Mouse (Mus musculus): ENCODE measurements around the gene Ube2g1. TPM values are rescaled to one million over a fixed set of nuclear protein-coding genes. Genes with fewer than 3 reads are reported as not detected.

Gene Ube2g1
- 76.9 and 85.6 TPM in 2 replicates for polyA plus RNA-seq (2016; fragmentation: Nextera tagmentation; extraction: Ambion mirVana)

DNA sequence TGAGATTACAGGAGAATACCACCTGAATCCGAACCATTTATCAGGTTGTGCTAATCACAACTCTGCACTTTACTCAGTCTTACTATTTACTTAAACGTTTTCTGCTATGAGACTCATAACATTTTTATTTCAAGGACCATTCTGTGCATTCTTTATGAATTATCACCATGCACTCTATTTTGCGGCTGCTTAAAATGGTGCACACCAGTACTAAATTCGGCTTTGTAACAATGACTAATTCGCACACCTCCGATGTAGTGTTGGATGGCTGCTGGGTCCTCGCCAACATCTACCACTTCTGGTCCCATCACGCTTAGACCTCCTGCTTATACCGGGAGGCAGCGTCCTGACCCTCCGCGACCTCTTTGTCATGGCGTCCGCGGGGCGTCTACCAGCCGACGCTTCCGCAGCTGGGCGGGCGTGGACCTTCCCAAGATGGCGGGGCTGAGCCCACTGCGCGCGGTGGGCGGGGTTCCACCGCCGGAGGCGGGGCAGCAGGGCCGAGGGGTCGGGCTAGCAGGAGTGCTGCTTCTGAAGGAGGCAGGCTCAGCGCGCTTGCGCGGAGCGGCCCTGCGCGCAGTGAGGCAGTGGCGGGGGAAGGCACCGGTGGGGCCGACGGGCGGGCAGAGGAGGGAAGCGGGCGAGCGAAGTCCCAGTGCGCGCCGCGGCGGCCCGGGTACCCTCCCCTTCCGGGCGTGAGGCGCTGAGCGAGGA is at the start of gene Ube2g1:
Gene Ube2g1, plus strand, starts transcription at position 590 of the 714 bp plus-strand sequence.
- WGBS = 3% methylated on average over 52 of the region's 56 CpGs
- Histone ChIP-seq H3K9me3 (replicated peaks) (no peaks in the 10 kb centered on the region), H3K36me3 (no peaks in the 10 kb centered on the region), H3K4me3 (peak within 1 kb of the TSS; percentile 99), H3K27me3 (ENCODE audit: low read depth, poor library complexity, severe bottlenecking) (no peaks in the 10 kb centered on the region), H3K4me1 (peaks cover 12% of the 10 kb centered on the region), H3K27ac (peak within 1 kb of the TSS; percentile 100)
- peak; percentile 99 for DNase-seq (ENCODE audit: low spot score)

DNA sequence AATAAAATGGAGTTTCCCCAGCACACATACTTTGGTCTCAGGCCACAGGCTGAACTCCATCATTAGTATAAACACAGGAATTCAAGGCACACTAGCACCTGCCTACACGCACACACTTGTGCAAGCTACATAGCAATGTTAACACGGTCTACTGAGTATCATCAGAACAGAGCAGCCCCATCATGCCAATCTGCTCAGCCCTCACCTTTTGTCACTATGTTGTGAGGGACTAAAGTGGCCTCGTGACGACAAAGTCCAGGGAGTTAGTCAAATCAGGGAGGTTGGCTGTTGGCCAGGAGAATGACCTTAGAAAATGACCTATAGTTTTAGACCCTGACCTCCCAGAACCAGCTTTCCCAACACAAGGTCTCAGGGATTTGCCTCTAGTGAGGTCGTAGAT is 48.9 kb upstream of the Ube2g1 start:
- H3K36me3 ChIP-seq = no peaks in the 10 kb centered on the region
- 80% methylated on average over 5 of the region's 5 CpGs for WGBS
- no peak overlapping the region for H3K4me3 ChIP-seq
- no peak overlapping the region for H3K27ac ChIP-seq
- DNase-seq (ENCODE audit: low spot score) = no peak
- H3K27me3 ChIP-seq (ENCODE audit: low read depth, poor library complexity, severe bottlenecking) = no peaks in the 10 kb centered on the region
- H3K9me3 ChIP-seq (replicated peaks) = no peaks in the 10 kb centered on the region
- no peaks in the 10 kb centered on the region for H3K4me1 ChIP-seq

GRCm38 (mm10) chr11:72560661-72561060 is 46.4 kb upstream of the Ube2g1 start:
- Histone ChIP-seq H3K36me3 (no peaks in the 10 kb centered on the region), H3K9me3 (replicated peaks) (no peaks in the 10 kb centered on the region)
- WGBS = 75% methylated on average over 3 of the region's 3 CpGs

DNA sequence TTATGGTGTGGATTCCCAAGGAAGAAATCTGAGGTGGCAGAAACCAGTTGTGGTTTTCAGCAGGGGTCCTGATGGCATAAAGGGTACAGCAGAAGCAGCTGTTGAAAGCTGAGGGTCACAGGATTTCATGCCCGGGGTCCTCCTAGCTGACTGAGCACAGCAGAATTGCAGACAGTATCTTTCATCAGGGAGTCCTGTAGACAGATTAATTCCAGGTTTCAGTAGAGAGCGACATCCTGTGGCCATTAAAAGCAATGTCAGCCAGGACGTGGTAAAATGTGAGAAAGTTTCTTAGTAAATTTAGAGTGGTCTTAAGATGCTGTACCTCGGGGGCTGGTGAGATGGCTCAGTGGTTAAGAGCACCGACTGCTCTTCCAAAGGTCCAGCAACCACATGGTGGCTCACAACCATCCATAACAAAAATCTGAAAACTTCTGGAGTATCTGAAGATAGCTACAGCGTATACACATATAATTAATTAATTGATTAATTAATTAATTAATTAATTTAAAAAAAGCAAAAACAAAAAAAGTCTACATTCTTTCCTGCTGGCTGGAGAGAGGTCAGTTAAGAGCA is 42.8 kb upstream of the Ube2g1 start:
- Histone ChIP-seq H3K4me3 (no peak overlapping the region), H3K36me3 (no peaks in the 10 kb centered on the region), H3K4me1 (no peaks in the 10 kb centered on the region), H3K27me3 (ENCODE audit: low read depth, poor library complexity, severe bottlenecking) (no peaks in the 10 kb centered on the region), H3K9me3 (replicated peaks) (no peaks in the 10 kb centered on the region), H3K27ac (no peak overlapping the region)
- WGBS = 35% methylated on average over 6 of the region's 6 CpGs
- no peak for DNase-seq (ENCODE audit: low spot score)

More at GRCm38 (mm10) chr11:72560661-72561060, 46.4 kb upstream of the Ube2g1 start:
- no peaks in the 10 kb centered on the region for H3K4me1 ChIP-seq
- no peaks in the 10 kb centered on the region for H3K27me3 ChIP-seq (ENCODE audit: low read depth, poor library complexity, severe bottlenecking)
- no peak for DNase-seq (ENCODE audit: low spot score)
- H3K27ac ChIP-seq = no peak overlapping the region
- H3K4me3 ChIP-seq = no peak overlapping the region

GRCm38 (mm10) chr11:72566304-72566703 is 40.8 kb upstream of the Ube2g1 start:
- Histone ChIP-seq H3K9me3 (replicated peaks) (no peaks in the 10 kb centered on the region), H3K27me3 (ENCODE audit: low read depth, poor library complexity, severe bottlenecking) (peaks cover 2% of the 10 kb centered on the region; the same call in 1 of the 2 replicates), H3K4me1 (no peaks in the 10 kb centered on the region), H3K27ac (no peak overlapping the region), H3K36me3 (no peaks in the 10 kb centered on the region), H3K4me3 (no peak overlapping the region)
- no peak for DNase-seq (ENCODE audit: low spot score)
- WGBS = 74% methylated on average over 7 of the region's 7 CpGs

DNA sequence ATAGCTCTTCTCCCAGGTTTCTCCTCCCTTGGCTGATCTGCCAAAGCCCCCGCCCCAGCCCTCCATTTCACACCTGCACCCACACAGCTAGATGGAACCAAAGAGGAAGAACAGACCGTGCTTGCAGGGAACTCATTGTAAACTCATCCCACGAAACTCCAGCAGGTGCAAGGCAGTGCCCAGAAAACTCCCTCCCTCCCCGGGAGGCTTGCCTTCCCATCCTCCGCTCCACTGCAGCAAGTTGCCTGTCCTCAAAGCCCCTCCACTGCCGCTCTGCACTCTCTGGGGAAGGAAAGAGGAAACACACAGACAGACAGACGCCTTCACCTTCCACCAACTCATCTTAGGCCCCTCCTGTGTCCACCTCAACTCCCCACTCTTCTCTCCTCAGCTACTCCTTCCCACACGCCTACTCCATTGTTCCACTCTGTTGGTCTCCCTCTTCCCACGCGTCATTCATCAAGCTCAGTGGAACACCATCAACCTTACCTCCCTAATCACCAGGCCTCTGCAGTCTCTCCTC is 40.2 kb upstream of the Ube2g1 start:
- H3K4me3 ChIP-seq = no peak overlapping the region
- peaks cover 6% of the 10 kb centered on the region; the same call in 1 of the 2 replicates for H3K27me3 ChIP-seq (ENCODE audit: low read depth, poor library complexity, severe bottlenecking)
- H3K9me3 ChIP-seq (replicated peaks) = no peaks in the 10 kb centered on the region
- no peaks in the 10 kb centered on the region for H3K4me1 ChIP-seq
- H3K27ac ChIP-seq = no peak overlapping the region
- H3K36me3 ChIP-seq = no peaks in the 10 kb centered on the region
- WGBS = 53% methylated on average over 10 of the region's 10 CpGs
- no peak for DNase-seq (ENCODE audit: low spot score)

- no peaks in the 10 kb centered on the region for H3K4me1 ChIP-seq
- no peak overlapping the region for H3K27ac ChIP-seq
- no peak for DNase-seq (ENCODE audit: low spot score)
- WGBS = 45% methylated on average over 8 of the region's 8 CpGs
- H3K27me3 ChIP-seq (ENCODE audit: low read depth, poor library complexity, severe bottlenecking) = peaks cover 6% of the 10 kb centered on the region; the same call in 1 of the 2 replicates
- no peaks in the 10 kb centered on the region for H3K36me3 ChIP-seq
- H3K4me3 ChIP-seq = no peak overlapping the region
- H3K9me3 ChIP-seq (replicated peaks) = no peaks in the 10 kb centered on the region
Observed at GRCm38 (mm10) chr11:72569051-72569450, 38.0 kb upstream of the Ube2g1 start.

DNA sequence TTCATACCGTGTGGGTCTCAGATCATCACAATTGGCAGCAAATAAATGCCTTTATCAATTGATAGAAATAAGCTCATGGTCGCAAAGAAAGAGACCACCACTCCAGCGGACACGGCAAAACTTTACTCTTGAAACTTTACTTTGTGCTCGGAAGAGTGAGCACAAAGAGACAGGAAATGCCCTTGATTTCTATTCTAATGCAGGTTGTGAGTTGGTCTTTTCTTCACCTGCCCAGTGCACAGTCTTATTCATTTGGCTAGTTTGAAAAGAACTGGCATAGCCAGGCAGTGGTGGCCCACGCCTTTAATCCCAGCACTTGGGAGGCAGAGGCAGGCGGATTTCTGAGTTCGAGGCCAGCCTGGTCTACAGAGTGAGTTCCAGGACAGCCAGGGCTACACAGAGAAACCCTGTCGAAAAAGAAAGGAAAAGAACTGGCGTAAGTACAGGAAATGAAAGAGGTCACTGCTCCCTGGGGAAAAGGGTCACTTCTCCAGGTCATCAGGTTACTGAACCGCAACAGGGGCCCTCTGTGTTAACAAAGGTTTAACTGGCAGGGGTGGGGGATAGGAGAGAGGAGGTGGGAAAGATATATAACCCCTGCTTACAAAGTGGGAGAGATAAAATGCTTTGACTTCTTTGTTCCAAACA is 37.3 kb upstream of the Ube2g1 start:
- 73% methylated on average over 11 of the region's 11 CpGs for WGBS
- DNase-seq (ENCODE audit: low spot score) = no peak

DNA sequence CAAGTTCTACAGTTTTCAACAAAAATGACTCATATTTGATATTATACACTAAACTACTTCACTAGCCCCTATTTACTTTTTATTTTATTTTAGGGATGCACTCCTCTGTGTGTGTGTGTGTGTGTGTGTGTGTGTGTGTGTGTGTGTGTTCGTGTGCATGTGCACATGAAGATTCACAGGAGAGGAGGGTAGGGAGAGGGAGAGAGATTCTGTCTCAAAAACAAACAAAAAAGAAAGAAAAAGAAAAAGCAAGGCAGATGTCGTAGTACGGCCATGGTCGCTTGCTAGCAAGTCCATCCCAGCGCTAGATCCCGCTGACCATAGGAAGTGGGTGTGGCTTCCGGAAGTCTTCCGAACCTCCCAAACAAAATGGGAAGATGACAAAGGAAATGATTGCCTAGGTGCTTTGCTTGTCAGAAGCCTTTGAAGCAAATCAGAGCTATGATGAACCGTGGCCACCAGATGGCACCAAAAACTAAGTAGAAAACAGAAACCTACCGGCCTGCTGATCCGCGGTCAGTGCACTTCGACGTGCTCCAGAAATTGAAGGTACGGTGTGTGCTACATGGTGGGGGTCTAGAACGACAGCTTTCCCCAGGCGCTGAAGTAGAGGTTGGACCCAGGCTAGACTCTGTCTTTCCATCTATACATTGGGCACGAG is 36.6 kb upstream of the Ube2g1 start:
- 6% methylated on average over 18 of the region's 18 CpGs for WGBS
- Histone ChIP-seq H3K27ac (no peak overlapping the region), H3K27me3 (ENCODE audit: low read depth, poor library complexity, severe bottlenecking) (peaks cover 6% of the 10 kb centered on the region; the same call in 1 of the 2 replicates), H3K4me1 (no peaks in the 10 kb centered on the region), H3K4me3 (peak overlapping the region; percentile 26), H3K9me3 (replicated peaks) (no peaks in the 10 kb centered on the region), H3K36me3 (no peaks in the 10 kb centered on the region)
- peak; percentile 86 for DNase-seq (ENCODE audit: low spot score)

More for the DNA sequence above, 37.3 kb upstream of the Ube2g1 start:
- Histone ChIP-seq H3K27me3 (ENCODE audit: low read depth, poor library complexity, severe bottlenecking) (peaks cover 6% of the 10 kb centered on the region; the same call in 1 of the 2 replicates), H3K36me3 (no peaks in the 10 kb centered on the region), H3K27ac (no peak overlapping the region), H3K4me1 (no peaks in the 10 kb centered on the region), H3K4me3 (no peak overlapping the region), H3K9me3 (replicated peaks) (no peaks in the 10 kb centered on the region)

GRCm38 (mm10) chr11:72573819-72574218 is 33.3 kb upstream of the Ube2g1 start:
- DNase-seq (ENCODE audit: low spot score) = no peak
- H3K27me3 ChIP-seq (ENCODE audit: low read depth, poor library complexity, severe bottlenecking) = peaks cover 28% of the 10 kb centered on the region
- 85% methylated on average over 1 of the region's 1 CpGs for WGBS
- no peak overlapping the region for H3K27ac ChIP-seq
- no peaks in the 10 kb centered on the region for H3K9me3 ChIP-seq (replicated peaks)
- peaks cover 15% of the 10 kb centered on the region for H3K4me1 ChIP-seq
- no peak overlapping the region for H3K4me3 ChIP-seq
- no peaks in the 10 kb centered on the region for H3K36me3 ChIP-seq

DNA sequence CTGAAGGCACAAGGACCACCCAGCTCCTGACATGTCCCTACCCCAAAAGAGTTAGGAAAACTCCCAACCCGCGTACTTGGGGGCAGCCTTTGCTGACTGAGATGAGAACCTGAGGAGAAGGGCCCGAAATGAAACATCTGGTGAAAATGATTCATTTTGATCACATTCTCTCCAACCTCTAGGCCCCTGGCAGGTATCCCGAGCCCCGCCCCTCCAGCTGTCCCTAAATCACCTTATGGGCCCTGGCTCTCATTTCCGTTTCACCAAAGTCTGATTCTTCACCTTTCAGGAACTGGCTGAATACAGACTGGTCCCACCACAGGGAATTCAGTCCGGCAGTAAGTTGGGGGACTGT is 31.0 kb upstream of the Ube2g1 start:
- 14% methylated on average over 7 of the region's 7 CpGs for WGBS
- Histone ChIP-seq H3K36me3 (no peaks in the 10 kb centered on the region), H3K27me3 (ENCODE audit: low read depth, poor library complexity, severe bottlenecking) (peaks cover 28% of the 10 kb centered on the region), H3K4me3 (peak overlapping the region; percentile 43), H3K27ac (no peak overlapping the region), H3K4me1 (peaks cover 15% of the 10 kb centered on the region), H3K9me3 (replicated peaks) (no peaks in the 10 kb centered on the region)
- DNase-seq (ENCODE audit: low spot score) = no peak

- 4% methylated on average over 24 of the region's 24 CpGs for WGBS
- peak; percentile 49 for DNase-seq (ENCODE audit: low spot score)
- Histone ChIP-seq H3K27me3 (ENCODE audit: low read depth, poor library complexity, severe bottlenecking) (peaks cover 23% of the 10 kb centered on the region), H3K4me1 (peaks cover 15% of the 10 kb centered on the region), H3K9me3 (replicated peaks) (no peaks in the 10 kb centered on the region), H3K27ac (peak overlapping the region; percentile 20; the same call in 1 of the 2 replicates), H3K4me3 (peak overlapping the region; percentile 43), H3K36me3 (no peaks in the 10 kb centered on the region)
Observed at GRCm38 (mm10) chr11:72576466-72577351, 30.4 kb upstream of the Ube2g1 start.

Data from limb, embryonic 10.5 days (tissue).